Mouse (Mus musculus) ES-E14 (cell line): ENCODE measurements around the gene Ccdc84.
A peak's percentile ranks its signal among the peaks of the same experiment; 100 is the strongest.

Experiments used
- CHD2 ChIP-seq: IDR thresholded peaks from 2 replicates; pipeline ENCODE4 v1.6.1; 2014; ENCODE audit warnings: mild to moderate bottlenecking, low read depth, low read length, inconsistent platforms
- HCFC1 ChIP-seq: IDR thresholded peaks from 2 replicates; pipeline ENCODE4 v1.6.1; 2012; ENCODE audit warnings: low read length, inconsistent platforms, borderline replicate concordance; ENCODE audit not compliant: insufficient read depth
- MAFK ChIP-seq: IDR thresholded peaks from 2 replicates; pipeline ENCODE4 v1.6.1; 2014; ENCODE audit warnings: mild to moderate bottlenecking, low read depth, low read length, inconsistent platforms; ENCODE audit not compliant: insufficient read depth
- ZC3H11A ChIP-seq: IDR thresholded peaks from 2 replicates; pipeline ENCODE4 v1.6.1; 2012; ENCODE audit warnings: low read depth, mild to moderate bottlenecking, inconsistent platforms, low read length, borderline replicate concordance
- ZNF384 ChIP-seq: IDR thresholded peaks from 2 replicates; pipeline ENCODE4 v1.6.1; 2012; ENCODE audit warnings: low read depth, low read length, inconsistent platforms

DNA sequence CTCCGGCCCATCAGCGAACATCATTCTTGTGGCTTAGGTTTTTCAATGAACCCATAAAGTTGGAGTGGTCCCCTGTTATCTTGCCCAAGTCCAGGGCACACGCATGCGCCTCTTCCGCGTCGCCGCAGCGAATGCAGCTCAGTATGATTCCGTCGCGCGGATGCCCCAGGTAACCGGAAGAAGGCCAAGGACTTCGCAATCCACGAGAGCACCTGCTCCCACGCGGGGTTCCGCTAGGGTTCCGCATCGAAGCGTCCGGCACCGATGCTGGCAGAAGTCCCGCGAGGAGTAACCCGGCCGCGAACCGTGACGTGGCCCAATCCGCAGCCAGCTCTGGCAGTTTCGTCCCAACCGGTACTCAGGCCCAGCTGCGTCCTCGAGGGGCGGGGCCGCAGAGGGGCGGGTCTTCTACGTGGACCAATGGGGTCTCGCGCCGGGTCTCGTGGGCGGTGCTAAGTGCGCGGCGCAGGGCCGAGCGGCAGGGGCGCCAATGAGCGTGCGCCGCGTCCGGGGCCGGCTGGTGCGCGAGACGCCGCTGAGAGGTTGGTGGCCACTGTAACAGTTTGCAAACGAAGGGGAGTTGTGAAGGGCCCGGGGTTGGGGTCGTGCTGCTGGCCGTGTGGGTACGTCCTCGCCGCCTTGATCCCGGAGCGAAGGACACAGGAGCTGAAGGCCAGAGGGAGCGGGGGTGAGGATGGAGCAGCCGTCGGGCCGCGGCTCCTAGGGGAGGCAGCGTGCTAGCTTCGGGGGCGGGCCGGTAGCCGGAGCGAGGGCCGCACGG, 39.1 kb downstream of the Ccdc84 start, which contains the start of gene Hyou1:
- TF ChIP-seq ZNF384 (no peak), CHD2 (peak; percentile 92), ZC3H11A (no peak), MAFK (no peak), HCFC1 (0 out of 2 replicates have a peak, but pooled peaks have one; percentile 35)
